Mouse (Mus musculus) hindbrain, embryonic 10.5 days (tissue): Measurements from ENCODE around the gene Ptpn6. TPM values are rescaled to one million over a fixed set of nuclear protein-coding genes. Genes with fewer than 3 reads are reported as not detected.

Experiments used
- DNase-seq: peaks from one replicate; pipeline ENCODE4 v3.0.0-alpha.2; 2017; ENCODE audit warnings: low spot score
- H3K27ac ChIP-seq: fragments of 300-500 bp; sonication (generic); 2 replicates; pipeline ENCODE4 v1.5.1; 2016; ENCODE audit warnings: mild to moderate bottlenecking, moderate library complexity
- H3K27me3 ChIP-seq: fragments of 300-500 bp; sonication (generic); 2 replicates; pipeline ENCODE4 v1.6.1; 2016; ENCODE audit warnings: mild to moderate bottlenecking; ENCODE audit not compliant: poor library complexity, insufficient read depth, severe bottlenecking
- H3K36me3 ChIP-seq: fragments of 300-500 bp; sonication (generic); 2 replicates; pipeline ENCODE4 v1.6.1; 2016; ENCODE audit warnings: mild to moderate bottlenecking, moderate library complexity
- H3K4me1 ChIP-seq: fragments of 300-500 bp; sonication (generic); replicated peaks from 2 replicates; pipeline ENCODE4 v1.6.1; 2016; ENCODE audit warnings: mild to moderate bottlenecking
- H3K4me3 ChIP-seq: fragments of 300-500 bp; sonication (generic); 2 replicates; pipeline ENCODE4 v1.5.1; 2016; ENCODE audit warnings: mild to moderate bottlenecking, moderate library complexity
- H3K9me3 ChIP-seq: fragments of 300-500 bp; sonication (generic); 2 replicates; pipeline ENCODE4 v1.6.1; 2016; ENCODE audit warnings: mild to moderate bottlenecking, moderate library complexity
- WGBS: fragments of 180-500 bp; shearing (Covaris S2); methylation state at CpG from one replicate; pipeline ENCODE4 v1.1.7; 2016; 5-methylcytosine and 5-hydroxymethylcytosine counted together
- polyA plus RNA-seq: library from polyadenylated mRNA; unstranded; fragments of >200 nt; fragmentation: Nextera tagmentation; extraction: Ambion mirVana; gene quantifications from 2 replicates; pipeline ENCODE4 v1.2.1, GENCODE M21; 2016

Ptpn6 gene
- polyA plus RNA-seq: 7.9 and 8.2 TPM in 2 replicates

DNA sequence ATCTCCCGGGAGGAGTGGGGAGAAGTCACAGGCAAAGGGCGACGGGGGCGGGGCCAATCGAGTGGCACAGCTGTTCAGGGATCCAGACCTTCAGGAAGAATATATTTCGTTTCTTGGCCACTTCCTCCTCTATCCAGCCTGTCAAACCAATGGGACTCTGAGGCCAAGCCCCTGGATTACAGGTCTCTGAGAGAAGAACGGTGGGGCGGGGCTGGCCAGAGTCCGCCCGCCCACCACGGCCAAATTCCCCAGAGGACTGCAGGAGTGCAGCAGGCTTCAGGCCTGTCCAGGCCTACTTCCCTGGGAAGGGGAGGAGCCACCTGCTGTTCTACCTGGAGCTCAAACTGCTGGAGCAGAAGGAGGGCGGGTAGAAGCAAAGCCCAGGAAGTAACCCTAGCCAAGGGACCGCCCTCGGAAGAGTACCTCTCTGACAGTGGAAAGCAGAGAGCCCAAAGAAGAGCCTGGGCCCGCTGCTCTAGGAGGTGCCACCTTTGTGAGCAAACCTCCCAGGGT, at the start of gene Ptpn6:
Gene Ptpn6, minus strand, starts transcription at position 204 of the 513 bp plus-strand sequence.
- H3K4me1 ChIP-seq: peaks cover 43% of the 10 kb centered on the region
- peaks cover 11% of the 10 kb centered on the region for H3K36me3 ChIP-seq
- no peaks in the 10 kb centered on the region for H3K9me3 ChIP-seq
- peak within 1 kb of the TSS; percentile 99 for H3K27ac ChIP-seq
- WGBS: 25% methylated on average over 15 of the region's 15 CpGs
- DNase-seq: peak; percentile 35
- no peaks in the 10 kb centered on the region for H3K27me3 ChIP-seq
- peak within 1 kb of the TSS; percentile 77 for H3K4me3 ChIP-seq

DNA sequence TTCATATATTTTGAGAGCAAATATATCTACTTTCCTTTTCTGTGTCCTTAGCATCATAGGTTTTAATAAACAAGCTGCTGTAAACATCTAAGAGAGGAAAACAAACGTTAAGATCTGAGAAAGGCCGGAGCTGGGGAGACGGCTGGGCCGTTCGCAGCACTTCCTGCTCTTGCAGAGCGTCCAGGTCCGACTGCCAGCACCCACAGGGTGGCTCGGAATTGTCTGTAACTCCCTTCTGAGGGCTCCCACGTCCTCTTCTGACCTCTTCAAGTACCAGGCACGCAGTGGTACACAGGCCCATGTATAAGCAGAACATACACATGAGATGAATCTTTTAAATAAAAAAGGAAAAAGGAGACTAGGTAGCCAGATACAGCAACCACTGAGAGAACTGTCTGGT, 49.2 kb upstream of the Ptpn6 start:
- WGBS: 77% methylated on average over 10 of the region's 10 CpGs
- no peaks in the 10 kb centered on the region for H3K36me3 ChIP-seq

DNA sequence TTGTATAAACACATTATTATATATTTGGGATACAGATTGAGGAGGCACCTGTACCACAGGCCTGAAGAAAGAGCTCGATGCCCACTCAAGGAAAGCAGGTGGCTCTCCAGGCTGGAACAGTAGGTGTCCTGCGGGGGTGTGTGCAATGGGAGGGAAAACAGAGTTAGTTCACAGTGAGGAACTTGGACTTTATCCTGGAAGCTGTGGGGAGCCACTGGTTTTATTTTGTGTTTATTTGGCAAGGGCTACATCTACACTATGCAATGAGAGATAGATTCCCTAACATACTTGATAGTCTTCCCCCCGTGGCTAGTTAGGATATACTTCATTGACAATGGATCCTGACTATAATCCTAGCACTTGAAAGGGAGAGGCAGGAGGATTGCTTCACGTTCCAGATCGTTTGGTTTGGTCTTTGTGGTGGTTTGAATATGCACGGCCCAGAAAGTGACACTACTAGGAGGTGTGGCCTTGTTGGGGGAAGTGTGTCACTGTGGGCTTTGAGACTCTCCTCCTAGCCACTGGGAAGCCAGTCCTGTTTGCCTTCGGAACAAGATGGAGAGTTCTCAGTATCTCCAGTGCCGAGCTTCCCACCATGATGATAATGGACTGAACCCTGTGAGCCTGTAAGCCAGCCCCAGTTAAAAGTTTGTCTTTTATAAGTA, 48.4 kb upstream of the Ptpn6 start:
- no peaks in the 10 kb centered on the region for H3K36me3 ChIP-seq
- H3K27me3 ChIP-seq: no peaks in the 10 kb centered on the region
- H3K9me3 ChIP-seq: no peaks in the 10 kb centered on the region
- WGBS: 60% methylated on average over 8 of the region's 8 CpGs
- H3K27ac ChIP-seq: no peak overlapping the region
- peaks cover 10% of the 10 kb centered on the region for H3K4me1 ChIP-seq
- no peak overlapping the region for H3K4me3 ChIP-seq
- DNase-seq: no peak

More for the DNA sequence above, 49.2 kb upstream of the Ptpn6 start:
- Histone ChIP-seq H3K27me3 (no peaks in the 10 kb centered on the region), H3K4me1 (peaks cover 5% of the 10 kb centered on the region; the same call in 1 of the 2 replicates), H3K9me3 (no peaks in the 10 kb centered on the region), H3K27ac (no peak overlapping the region), H3K4me3 (no peak overlapping the region)
- no peak for DNase-seq

GRCm38 (mm10) chr6:124782436-124782835, 43.9 kb upstream of the Ptpn6 start:
- H3K4me3 ChIP-seq: peak overlapping the region; percentile 31
- DNase-seq: peak; percentile 45
- 20% methylated on average over 6 of the region's 6 CpGs for WGBS

DNA sequence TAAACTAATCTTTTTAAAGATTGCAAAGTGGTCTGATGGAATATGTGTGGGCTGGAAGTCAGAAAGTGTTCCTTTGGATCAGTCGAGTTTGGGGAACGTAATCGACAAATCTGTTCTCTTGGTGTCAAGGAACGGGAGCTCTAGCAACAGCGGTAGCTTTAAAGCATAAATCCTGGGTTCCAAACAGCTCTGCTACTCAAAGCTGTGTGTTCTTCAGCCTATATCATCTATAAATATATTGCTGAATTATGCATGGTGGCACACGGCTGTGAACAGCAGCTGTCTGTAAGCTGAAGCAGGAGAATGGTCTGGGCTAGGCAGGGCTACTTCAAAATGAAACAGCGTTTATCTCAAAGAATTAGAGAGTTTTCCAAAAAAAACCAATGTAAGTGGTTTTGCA, 42.4 kb upstream of the Ptpn6 start:
- H3K9me3 ChIP-seq: no peaks in the 10 kb centered on the region
- peaks cover 29% of the 10 kb centered on the region for H3K4me1 ChIP-seq
- H3K36me3 ChIP-seq: no peaks in the 10 kb centered on the region
- no peak for DNase-seq
- H3K27ac ChIP-seq: no peak overlapping the region
- WGBS: 88% methylated on average over 7 of the region's 7 CpGs
- H3K4me3 ChIP-seq: no peak overlapping the region
- H3K27me3 ChIP-seq: peaks cover 34% of the 10 kb centered on the region

More at GRCm38 (mm10) chr6:124782436-124782835, 43.9 kb upstream of the Ptpn6 start:
- H3K4me1 ChIP-seq: peaks cover 29% of the 10 kb centered on the region
- no peaks in the 10 kb centered on the region for H3K36me3 ChIP-seq
- peaks cover 28% of the 10 kb centered on the region for H3K27me3 ChIP-seq
- H3K9me3 ChIP-seq: no peaks in the 10 kb centered on the region
- H3K27ac ChIP-seq: peak overlapping the region; percentile 73

DNA sequence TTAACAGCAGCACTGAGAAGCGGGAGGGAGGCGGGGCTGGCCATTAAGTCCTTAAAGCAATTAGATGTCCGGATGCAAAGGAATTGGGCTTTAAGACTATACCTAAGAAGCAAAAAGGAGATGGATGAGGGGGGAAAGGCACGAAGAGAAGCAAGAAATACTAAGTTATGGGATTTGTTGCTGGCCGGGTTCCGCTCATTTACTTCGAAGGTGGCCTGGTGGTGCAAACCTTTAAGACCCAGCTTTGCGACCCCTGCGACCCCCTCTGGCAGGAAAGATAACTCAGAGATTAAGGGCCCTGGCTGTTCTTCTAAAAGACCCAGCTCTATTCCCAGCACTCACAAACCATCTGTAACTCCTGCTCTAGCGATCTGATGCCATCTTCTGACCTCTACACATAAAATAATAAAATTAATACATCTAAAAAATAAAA, 41.5 kb upstream of the Ptpn6 start:
- H3K4me1 ChIP-seq: peaks cover 29% of the 10 kb centered on the region
- no peaks in the 10 kb centered on the region for H3K9me3 ChIP-seq
- DNase-seq: no peak
- H3K27ac ChIP-seq: peak overlapping the region; percentile 60
- H3K4me3 ChIP-seq: peak overlapping the region; percentile 53
- H3K27me3 ChIP-seq: peaks cover 34% of the 10 kb centered on the region
- no peaks in the 10 kb centered on the region for H3K36me3 ChIP-seq
- WGBS: 3% methylated on average over 10 of the region's 10 CpGs

DNA sequence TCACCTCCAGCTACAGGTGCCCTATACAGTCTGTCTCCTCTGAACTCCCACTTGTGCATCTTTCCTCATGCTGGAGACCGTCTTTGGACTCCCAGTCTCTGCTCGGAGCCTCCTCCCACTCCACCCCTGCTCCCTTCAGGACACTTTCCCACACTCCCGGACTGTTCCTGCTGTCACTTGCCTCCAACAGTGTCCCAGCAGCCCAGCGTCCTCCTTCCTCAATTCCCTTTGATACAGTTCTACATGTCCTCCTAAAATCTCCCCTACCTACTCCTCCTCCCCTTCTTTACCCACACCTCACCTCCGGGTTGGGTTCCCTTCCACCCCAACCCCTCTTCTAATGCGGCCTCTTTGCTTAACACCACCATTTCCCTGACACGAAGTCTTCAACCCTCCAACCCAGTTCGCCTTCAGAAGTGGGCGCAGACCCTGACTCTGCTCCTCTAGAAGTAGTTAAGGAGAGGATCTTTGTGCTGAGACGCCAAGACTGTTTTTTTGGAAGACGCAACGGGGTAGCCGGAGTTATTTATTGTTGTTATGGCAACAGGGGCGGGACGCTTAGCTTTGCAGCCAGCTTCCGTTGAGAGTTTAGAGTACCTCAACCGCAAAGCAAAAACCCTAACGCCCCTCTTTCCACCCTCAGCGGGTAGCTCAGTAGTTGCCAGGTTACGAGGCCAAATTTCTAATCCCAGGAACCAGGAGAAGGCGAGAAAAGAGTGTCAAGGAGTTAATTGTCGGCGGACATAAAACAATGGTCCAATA, 40.9 kb upstream of the Ptpn6 start, which contains the start of gene Lrrc23:
Gene Lrrc23, minus strand, starts transcription at position 506 of the 762 bp plus-strand sequence.
- 2% methylated on average over 23 of the region's 23 CpGs for WGBS
- H3K27me3 ChIP-seq: peaks cover 34% of the 10 kb centered on the region
- no peaks in the 10 kb centered on the region for H3K9me3 ChIP-seq
- peaks cover 29% of the 10 kb centered on the region for H3K4me1 ChIP-seq
- peak within 1 kb of the TSS; percentile 60 for H3K27ac ChIP-seq
- DNase-seq: peak; percentile 76
- no peaks in the 10 kb centered on the region for H3K36me3 ChIP-seq
- peak within 1 kb of the TSS; percentile 53 for H3K4me3 ChIP-seq

DNA sequence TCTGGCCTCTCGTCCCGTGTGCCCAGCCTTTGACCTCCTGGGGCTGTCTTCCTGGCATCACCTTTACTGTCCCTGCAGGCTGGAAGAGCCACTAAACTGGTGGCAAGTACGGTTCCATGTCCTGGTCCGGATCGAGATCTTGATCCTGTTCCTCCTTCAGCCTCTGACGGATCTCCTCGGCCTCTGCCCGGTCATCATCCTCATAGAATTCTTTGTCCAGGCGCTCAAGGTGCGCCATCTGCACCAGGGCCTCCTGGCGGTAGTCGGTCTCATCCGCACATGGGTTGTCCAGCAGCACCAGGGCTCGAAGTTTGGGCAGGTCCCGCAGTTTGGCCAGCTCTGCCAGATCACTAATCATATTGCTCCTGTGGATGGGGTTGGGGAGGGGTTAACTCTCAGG, 32.0 kb upstream of the Ptpn6 start:
- Histone ChIP-seq H3K4me3 (no peak overlapping the region), H3K4me1 (peaks cover 43% of the 10 kb centered on the region), H3K27me3 (peaks cover 72% of the 10 kb centered on the region), H3K36me3 (no peaks in the 10 kb centered on the region), H3K9me3 (no peaks in the 10 kb centered on the region), H3K27ac (0 out of 2 replicates have a peak overlapping the region, but pooled peaks have one; percentile 82)
- 87% methylated on average over 15 of the region's 15 CpGs for WGBS
- no peak for DNase-seq

- H3K4me3 ChIP-seq: peak overlapping the region; percentile 65
- no peaks in the 10 kb centered on the region for H3K9me3 ChIP-seq
- H3K36me3 ChIP-seq: no peaks in the 10 kb centered on the region
- peaks cover 43% of the 10 kb centered on the region for H3K4me1 ChIP-seq
- peak overlapping the region; percentile 82; the same call in 1 of the 2 replicates for H3K27ac ChIP-seq
- WGBS: 62% methylated on average over 7 of the region's 7 CpGs
- no peak for DNase-seq
- H3K27me3 ChIP-seq: peaks cover 72% of the 10 kb centered on the region
Observed at GRCm38 (mm10) chr6:124770013-124770412, 31.5 kb upstream of the Ptpn6 start.

- Histone ChIP-seq H3K9me3 (no peaks in the 10 kb centered on the region), H3K36me3 (no peaks in the 10 kb centered on the region), H3K27me3 (peaks cover 74% of the 10 kb centered on the region), H3K4me1 (peaks cover 43% of the 10 kb centered on the region), H3K4me3 (peak within 1 kb of the TSS; percentile 65), H3K27ac (peak within 1 kb of the TSS; percentile 82)
- WGBS: 1% methylated on average over 54 of the region's 54 CpGs
- DNase-seq: peak; percentile 60
Observed at GRCm38 (mm10) chr6:124769101-124769765, 30.7 kb upstream of the Ptpn6 start, which contains the start of gene Eno2. Gene Eno2, minus strand, starts transcription at chr6:124769673.

GRCm38 (mm10) chr6:124768704-124769044, 30.2 kb upstream of the Ptpn6 start:
- Histone ChIP-seq H3K9me3 (no peaks in the 10 kb centered on the region), H3K4me1 (peaks cover 44% of the 10 kb centered on the region), H3K27me3 (peaks cover 80% of the 10 kb centered on the region), H3K36me3 (no peaks in the 10 kb centered on the region), H3K4me3 (peak overlapping the region; percentile 65), H3K27ac (0 out of 2 replicates have a peak overlapping the region, but pooled peaks have one; percentile 53)
- WGBS: 2% methylated on average over 9 of the region's 9 CpGs
- no peak for DNase-seq

- Histone ChIP-seq H3K4me1 (peaks cover 48% of the 10 kb centered on the region), H3K36me3 (no peaks in the 10 kb centered on the region), H3K4me3 (peak overlapping the region; percentile 65), H3K27me3 (peaks cover 81% of the 10 kb centered on the region), H3K9me3 (no peaks in the 10 kb centered on the region), H3K27ac (peak overlapping the region; percentile 53; the same call in 1 of the 2 replicates)
- WGBS: 18% methylated on average over 19 of the region's 19 CpGs
- peak; percentile 14 for DNase-seq
Observed at GRCm38 (mm10) chr6:124767920-124768703, 29.6 kb upstream of the Ptpn6 start.
